Mouse (Mus musculus): ENCODE data around the gene Fkbp10. TPM values are rescaled to one million over a fixed set of nuclear protein-coding genes. Genes with fewer than 3 reads are reported as not detected.

The Fkbp10 gene
- polyA plus RNA-seq (2012; rRNA removed; ENCODE audit: low replicate concordance), result 10.9 and 14.3 TPM in 2 replicates

DNA sequence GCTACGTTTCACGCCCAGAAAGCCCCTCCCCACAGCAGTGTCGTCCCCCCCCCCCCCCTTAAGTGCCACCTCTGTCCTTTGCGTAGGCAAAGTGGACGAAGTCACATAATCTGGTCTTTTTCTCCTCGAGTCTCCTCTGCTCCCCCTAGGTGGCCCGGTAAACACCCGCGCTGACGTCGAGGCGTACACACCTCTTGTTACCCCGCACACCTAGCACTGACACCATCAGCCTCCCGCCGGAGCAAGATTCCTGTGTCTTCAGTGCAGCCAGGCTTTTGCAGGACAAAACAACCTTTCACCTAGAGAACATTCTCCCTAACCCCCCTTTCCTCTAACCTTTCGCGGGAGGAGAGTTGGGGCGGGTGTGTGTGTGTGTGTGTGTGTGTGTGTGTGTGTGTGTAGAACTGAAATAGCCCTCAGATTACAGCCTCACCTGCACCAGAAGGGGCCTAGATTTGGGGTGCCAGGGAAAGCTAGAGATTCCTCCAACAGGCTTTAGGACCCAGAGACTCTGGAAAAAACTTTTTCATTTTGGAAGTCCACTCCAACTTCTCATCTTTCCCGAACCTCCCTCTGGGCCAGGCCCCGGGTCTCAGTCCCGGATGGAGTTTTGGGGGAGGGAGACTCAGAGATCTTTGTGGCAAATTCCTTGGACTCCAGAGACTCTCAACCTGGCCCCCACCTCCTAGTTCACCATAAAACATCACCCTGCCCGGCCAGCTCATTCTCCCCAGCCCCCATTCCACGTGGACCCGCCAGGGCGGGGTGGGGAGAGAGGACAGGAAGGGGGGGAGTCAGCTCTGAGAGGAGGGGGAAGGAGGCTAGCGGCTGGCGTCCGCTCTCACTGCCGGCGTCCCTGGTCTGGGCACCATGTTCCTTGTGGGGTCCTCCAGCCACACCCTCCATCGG is at the start of gene Fkbp10:
TSS of gene Fkbp10 (plus strand) at position 784 of the 909 bp plus-strand sequence.

DNA sequence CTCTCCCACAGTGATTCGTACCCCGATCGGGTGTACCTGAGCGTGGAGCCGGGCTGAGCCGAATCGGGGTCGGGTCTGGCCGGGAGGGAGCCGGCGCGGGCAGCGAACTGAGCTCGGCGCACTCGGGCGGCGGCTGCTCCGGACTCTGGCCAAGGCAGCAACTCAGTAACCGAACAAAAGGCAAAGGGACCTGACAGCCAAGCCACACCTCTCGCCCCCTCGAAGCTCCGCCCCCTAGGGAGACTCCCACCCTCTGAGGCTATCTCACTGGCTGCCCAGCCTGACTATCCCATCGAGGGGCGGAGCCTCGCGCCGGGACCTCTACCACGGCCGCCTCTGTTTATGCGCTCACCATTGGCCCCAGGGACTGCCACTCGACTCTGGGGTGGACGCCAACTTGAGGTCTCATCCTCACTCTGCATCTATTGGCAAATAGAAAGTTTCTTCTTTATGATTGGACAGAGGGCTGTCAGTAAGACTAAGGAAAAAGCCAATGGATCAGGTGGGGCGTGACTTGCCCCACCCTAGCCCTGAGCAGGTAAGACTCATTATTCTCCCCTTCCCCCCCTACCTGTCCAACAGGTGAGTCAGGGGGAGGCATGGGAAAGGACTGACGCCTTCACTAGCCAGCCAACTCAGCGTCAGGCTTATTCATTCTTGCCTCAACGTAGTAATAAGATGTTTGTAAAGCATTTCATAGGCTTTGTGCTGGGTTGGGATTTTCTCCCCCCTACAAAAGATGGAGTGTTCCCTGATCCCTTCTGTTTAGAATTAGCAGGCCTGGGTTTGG is 17.7 kb upstream of the Fkbp10 start, which contains the start of gene Jup:
TSS of gene Jup (minus strand) at position 164 of the 790 bp plus-strand sequence.

DNA sequence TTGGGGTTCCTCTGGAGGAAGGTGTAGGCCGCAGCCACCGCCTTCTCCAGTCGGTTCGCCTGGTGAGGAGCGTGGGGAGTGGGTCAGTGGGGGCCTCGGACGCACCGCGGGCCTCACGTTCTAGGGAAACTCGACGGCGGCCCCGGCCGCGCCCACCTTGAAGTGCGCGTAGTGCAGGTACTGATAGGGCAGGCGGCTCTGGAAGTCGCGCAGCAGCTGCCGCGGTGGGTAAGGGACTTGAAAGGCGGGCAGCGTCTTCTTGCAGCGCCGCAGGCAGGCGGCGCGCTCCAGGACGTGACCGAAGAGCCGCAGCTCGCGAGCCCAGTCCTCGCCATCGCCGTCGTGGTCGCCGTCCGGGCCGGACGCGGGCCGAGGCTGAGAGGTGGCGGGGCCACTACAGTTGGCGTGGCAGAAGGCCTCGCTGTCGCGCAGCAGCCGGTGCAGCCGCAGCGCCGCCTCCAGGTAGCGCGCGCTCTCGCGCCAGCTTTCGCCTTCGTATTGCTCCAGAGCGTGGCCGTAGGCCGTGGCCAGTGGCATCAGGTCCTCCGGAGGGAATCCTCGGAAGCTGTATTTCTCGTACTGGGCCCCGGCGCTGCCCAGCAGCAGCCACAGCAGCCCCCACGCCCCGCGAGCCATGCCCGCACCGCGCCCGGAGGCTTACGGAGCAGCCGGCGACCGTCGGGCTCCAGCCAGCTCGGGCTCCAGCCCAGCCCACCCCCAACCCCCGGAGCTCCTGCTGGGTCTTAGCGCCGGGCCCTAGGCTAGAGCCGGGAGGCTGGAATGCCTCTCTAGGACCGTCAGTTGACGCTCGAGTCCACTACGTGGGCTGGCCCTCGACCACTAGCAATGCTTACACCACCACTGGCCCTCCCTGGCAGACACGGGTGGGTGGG is 1.2 kb upstream of the Fkbp10 start, which contains the start of gene P3h4:
TSS of gene P3h4 (minus strand) at position 816 of the 893 bp plus-strand sequence.

DNA sequence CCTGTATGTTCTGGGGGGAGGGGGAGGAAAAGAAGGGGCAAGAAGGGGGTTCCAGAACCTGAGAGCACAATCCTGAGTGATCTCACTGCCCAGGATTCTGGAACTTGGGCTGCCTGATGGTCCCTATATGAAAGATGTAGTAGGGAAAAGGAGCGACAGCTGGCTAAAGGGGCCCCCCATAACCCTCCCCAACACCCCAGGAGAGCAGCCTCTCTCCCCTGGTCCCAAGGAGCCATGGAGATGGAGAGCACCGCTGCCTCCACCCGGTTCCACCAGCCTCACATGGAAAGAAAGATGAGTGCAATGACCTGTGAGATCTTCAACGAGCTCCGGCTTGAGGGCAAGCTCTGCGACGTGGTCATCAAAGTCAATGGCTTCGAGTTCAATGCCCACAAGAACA is 26.3 kb downstream of the Fkbp10 start, which contains the start of the genes Nt5c3b and Klhl10:
TSS of gene Nt5c3b (minus strand) at position 12 of the 400 bp plus-strand sequence.
TSS of gene Klhl10 (plus strand) at position 121 of the 400 bp plus-strand sequence.

DNA sequence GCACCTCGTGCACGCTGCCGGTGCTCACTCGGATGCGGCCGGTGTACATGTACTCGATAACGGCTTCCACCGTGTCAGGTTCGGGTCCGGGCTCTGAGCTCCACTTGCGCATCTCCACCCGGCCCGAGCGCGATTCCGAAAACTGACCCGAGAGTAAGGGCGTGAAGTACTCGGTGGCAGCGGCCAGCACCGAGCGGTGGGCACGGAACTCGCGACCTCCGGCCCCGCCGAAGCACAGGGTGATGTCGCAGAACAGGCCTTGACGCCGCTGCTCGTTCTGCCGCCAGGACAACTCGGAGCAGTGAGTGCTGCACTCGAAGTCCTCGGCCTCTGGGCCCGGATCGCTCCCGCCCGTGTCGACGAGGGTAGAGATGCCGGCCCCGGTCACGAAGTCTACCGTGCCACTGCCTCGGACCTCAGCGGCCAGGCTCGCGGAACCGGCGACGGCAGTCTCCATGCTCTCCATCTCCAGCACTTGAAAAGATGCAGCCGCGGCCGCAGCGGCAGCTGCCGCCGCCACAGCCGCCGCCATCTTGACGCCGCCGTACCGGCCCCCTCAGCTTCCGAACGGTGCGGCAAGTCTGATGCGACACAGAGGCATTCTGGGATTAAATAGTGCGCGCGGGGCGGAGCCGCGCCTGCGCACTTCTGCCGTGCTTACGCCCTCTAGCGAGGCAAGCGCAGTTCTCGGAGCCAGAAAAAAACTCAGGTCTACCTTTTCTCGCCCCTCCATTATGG is 56.9 kb downstream of the Fkbp10 start, which contains the start of gene Klhl11:
TSS of gene Klhl11 (minus strand) at position 545 of the 738 bp plus-strand sequence.

Other genes starting within 250 kb of the Fkbp10 start
- gene Krt9, start 222.5 kb upstream of the Fkbp10 start, polyA plus RNA-seq (2012; rRNA removed; ENCODE audit: low replicate concordance), result not detected in 2 replicates
- 0.05 and 0.34 TPM in 2 replicates for gene Krt14, start 208.1 kb upstream of the Fkbp10 start, polyA plus RNA-seq (2012; rRNA removed; ENCODE audit: low replicate concordance)
- not detected in 2 replicates for gene Krt16, start 166.8 kb upstream of the Fkbp10 start, polyA plus RNA-seq (2012; rRNA removed; ENCODE audit: low replicate concordance)
- 0.13 and 0.21 TPM in 2 replicates for gene Krt17, start 154.7 kb upstream of the Fkbp10 start, polyA plus RNA-seq (2012; rRNA removed; ENCODE audit: low replicate concordance)
- not detected in 2 replicates for gene Krt42, start 145.8 kb upstream of the Fkbp10 start, polyA plus RNA-seq (2012; rRNA removed; ENCODE audit: low replicate concordance)
- gene Eif1, start 95.8 kb upstream of the Fkbp10 start, polyA plus RNA-seq (2012; rRNA removed; ENCODE audit: low replicate concordance), result 94.6 and 104 TPM in 2 replicates
- gene Gast, start 81.3 kb upstream of the Fkbp10 start, polyA plus RNA-seq (2012; rRNA removed; ENCODE audit: low replicate concordance), result 1.2 and 240 TPM in 2 replicates
- gene Hap1, start 59.6 kb upstream of the Fkbp10 start, polyA plus RNA-seq (2012; rRNA removed; ENCODE audit: low replicate concordance), result 3.5 and 3.6 TPM in 2 replicates
- 369 and 374 TPM in 2 replicates for gene Jup, start 17.9 kb upstream of the Fkbp10 start, polyA plus RNA-seq (2012; rRNA removed; ENCODE audit: low replicate concordance)
- gene P3h4, start 861 bp upstream of the Fkbp10 start, polyA plus RNA-seq (2012; rRNA removed; ENCODE audit: low replicate concordance), result 10.5 and 15.2 TPM in 2 replicates
- 5.7 and 20.7 TPM in 2 replicates for gene Nt5c3b, start 26.1 kb downstream of the Fkbp10 start, polyA plus RNA-seq (2012; rRNA removed; ENCODE audit: low replicate concordance)
- not detected in 2 replicates for gene Klhl10, start 26.2 kb downstream of the Fkbp10 start, polyA plus RNA-seq (2012; rRNA removed; ENCODE audit: low replicate concordance)
- gene Klhl11, start 57.0 kb downstream of the Fkbp10 start, polyA plus RNA-seq (2012; rRNA removed; ENCODE audit: low replicate concordance), result 0.66 and 1.8 TPM in 2 replicates
- 14.8 and 19.5 TPM in 2 replicates for gene Acly, start 112.3 kb downstream of the Fkbp10 start, polyA plus RNA-seq (2012; rRNA removed; ENCODE audit: low replicate concordance)
- 0.02 and 0.09 TPM in 2 replicates for gene Ttc25, start 129.9 kb downstream of the Fkbp10 start, polyA plus RNA-seq (2012; rRNA removed; ENCODE audit: low replicate concordance)
- gene Cnp, start 159.2 kb downstream of the Fkbp10 start, polyA plus RNA-seq (2012; rRNA removed; ENCODE audit: low replicate concordance), result 13.1 and 17.8 TPM in 2 replicates
- 88.6 and 104 TPM in 2 replicates for gene Nkiras2, start 203.5 kb downstream of the Fkbp10 start, polyA plus RNA-seq (2012; rRNA removed; ENCODE audit: low replicate concordance)
- gene Dnajc7, start 204.5 kb downstream of the Fkbp10 start, polyA plus RNA-seq (2012; rRNA removed; ENCODE audit: low replicate concordance), result 11.8 and 12.7 TPM in 2 replicates